9 mouse cellular contexts compared by ENCODE assay signal in the genomic region with DNA sequence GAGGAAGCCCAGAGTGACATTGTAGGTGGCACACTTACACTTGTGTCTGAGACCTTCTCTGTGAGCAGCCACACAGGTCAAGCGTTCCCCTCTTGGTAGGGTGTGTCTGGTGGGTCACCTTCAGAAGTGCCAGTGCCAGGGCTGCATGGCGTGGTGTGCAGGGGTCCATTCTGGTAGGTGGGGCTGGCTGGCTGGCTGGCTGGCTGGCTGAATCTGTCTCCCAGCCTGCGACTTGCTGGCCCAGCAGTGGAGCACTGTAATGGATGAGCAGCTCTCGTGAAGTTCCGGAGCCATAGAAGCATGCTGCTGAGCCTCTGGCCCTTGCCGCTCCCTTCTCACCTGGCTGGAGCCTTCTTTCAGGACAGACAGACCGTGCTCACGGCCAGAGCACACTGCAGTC. TPM values are rescaled to one million over a fixed set of nuclear protein-coding genes. Genes with fewer than 3 reads are reported as not detected.
DNase-seq lines count a peak whose midpoint lies in the region; ATAC-seq and TF ChIP-seq lines count a peak whose summit lies in the region.
"Had no signal": no experiment of that assay in that cellular context is flagged by ENCODE, and none has a peak within 500 bp of the region (broad histone marks: within the 10 kb centered on the region; RNA-seq: fewer than 3 reads in every experiment).

No protein-coding gene starts in this region.

- no peak for TF ChIP-seq POLR2A in myocyte (IDR thresholded peaks at IDR 0.05; ENCODE audit: insufficient read length, low read depth)

- peak overlapping the region; percentile 40; the same call in 1 of the 2 replicates for H3K27ac ChIP-seq in kidney, embryonic 16.5 days (ENCODE audit: low read length)
- H3K27ac ChIP-seq in embryonic facial prominence, embryonic 13.5 days = peak overlapping the region; percentile 78
- peak overlapping the region; percentile 67 for H3K27ac ChIP-seq in intestine, embryonic 14.5 days (ENCODE audit: low read depth)

- H3K27me3 ChIP-seq in kidney, embryonic 16.5 days (ENCODE audit: insufficient read depth, low read length) = no peaks in the 10 kb centered on the region
- no peaks in the 10 kb centered on the region for H3K27me3 ChIP-seq in embryonic facial prominence, embryonic 13.5 days
- H3K27me3 ChIP-seq in intestine, embryonic 14.5 days (replicated peaks; ENCODE audit: control insufficient read depth, insufficient read depth, low read length) = no peaks in the 10 kb centered on the region
- no peaks in the 10 kb centered on the region for H3K27me3 ChIP-seq in myocyte (ENCODE audit: control insufficient read depth, insufficient read depth, insufficient read length)

- no peak overlapping the region for H3K4me3 ChIP-seq in kidney, embryonic 16.5 days (ENCODE audit: low read length)
- H3K4me3 ChIP-seq in embryonic facial prominence, embryonic 13.5 days = no peak overlapping the region
- H3K4me3 ChIP-seq in intestine, embryonic 14.5 days (ENCODE audit: low read depth, low read length) = no peak overlapping the region
- no peak overlapping the region for H3K4me3 ChIP-seq in myocyte

- H3K4me1 ChIP-seq in kidney, embryonic 16.5 days (ENCODE audit: insufficient read depth, low read length) = peaks cover 57% of the 10 kb centered on the region
- H3K4me1 ChIP-seq in embryonic facial prominence, embryonic 13.5 days = peaks cover 80% of the 10 kb centered on the region
- peaks cover 46% of the 10 kb centered on the region for H3K4me1 ChIP-seq in intestine, embryonic 14.5 days (replicated peaks; ENCODE audit: control insufficient read depth, insufficient read depth, low read length)

- no peak for ATAC-seq in kidney, embryonic 16.5 days (ENCODE audit: low FRiP score, low TSS enrichment)
- no peak for ATAC-seq in embryonic facial prominence, embryonic 13.5 days (ENCODE audit: insufficient number of reproducible peaks, insufficient read depth, low FRiP score, low TSS enrichment, low read depth)
- ATAC-seq in intestine, embryonic 14.5 days (replicated peaks; ENCODE audit: low FRiP score, low TSS enrichment, low read depth) = no peak

- peak overlapping the region; percentile 28; the same call in 1 of the 2 replicates for H3K4me2 ChIP-seq in kidney, embryonic 16.5 days (replicated peaks; ENCODE audit: low read depth, low read length)
- peak overlapping the region; percentile 44 for H3K4me2 ChIP-seq in embryonic facial prominence, embryonic 13.5 days
- no peak overlapping the region for H3K4me2 ChIP-seq in intestine, embryonic 14.5 days (ENCODE audit: low read length)
- peak overlapping the region; percentile 14 for H3K4me2 ChIP-seq in myocyte (ENCODE audit: low read depth)

- no peak for DNase-seq in kidney, adult 8-10 months
- DNase-seq in intestine, embryonic 14.5 days (ENCODE audit: low spot score) = no peak
- no peak for DNase-seq in frontal cortex, postnatal 36 days (ENCODE audit: low spot score in 2 of 2)
- no peak for DNase-seq in gastrocnemius, postnatal 25 days
- DNase-seq in right cerebral cortex, postnatal 36 days (ENCODE audit: low spot score in 2 of 2) = no peak
- DNase-seq: cerebellum, postnatal 14 days had no signal

- H3K36me3 ChIP-seq in kidney, embryonic 16.5 days (ENCODE audit: insufficient read depth, low read length) = 0 out of 2 replicates have a peak, but pooled peaks cover 3% of the 10 kb centered on the region
- no peaks in the 10 kb centered on the region for H3K36me3 ChIP-seq in embryonic facial prominence, embryonic 13.5 days
- 0 out of 2 replicates have a peak, but pooled peaks cover 4% of the 10 kb centered on the region for H3K36me3 ChIP-seq in intestine, embryonic 14.5 days (ENCODE audit: control insufficient read depth, insufficient read depth, low read length)
- H3K36me3 ChIP-seq in myocyte (ENCODE audit: control insufficient read depth, insufficient read depth) = no peaks in the 10 kb centered on the region

- H3ac ChIP-seq in myocyte (ENCODE audit: control insufficient read depth, insufficient read length) = no peak overlapping the region

- H3K9ac ChIP-seq in kidney, embryonic 16.5 days (replicated peaks; ENCODE audit: low read length) = no peak overlapping the region
- H3K9ac ChIP-seq in embryonic facial prominence, embryonic 13.5 days = peak overlapping the region; percentile 40; the same call in 1 of the 2 replicates
- H3K9ac ChIP-seq in intestine, embryonic 14.5 days (ENCODE audit: low read length) = no peak overlapping the region

- H3K79me2 ChIP-seq in myocyte (ENCODE audit: control insufficient read depth, insufficient read depth) = peaks cover 100% of the 10 kb centered on the region

- 36% methylated on average over 8 of the region's 8 CpGs for WGBS in kidney, embryonic 16.5 days
- 65% methylated on average over 8 of the region's 8 CpGs for WGBS in embryonic facial prominence, embryonic 13.5 days
- WGBS in intestine, embryonic 14.5 days = 65% methylated on average over 8 of the region's 8 CpGs

- no peaks in the 10 kb centered on the region for H3K9me3 ChIP-seq in kidney, embryonic 16.5 days (ENCODE audit: low read length)
- no peaks in the 10 kb centered on the region for H3K9me3 ChIP-seq in embryonic facial prominence, embryonic 13.5 days
- no peaks in the 10 kb centered on the region for H3K9me3 ChIP-seq in intestine, embryonic 14.5 days (ENCODE audit: control insufficient read depth, low read length)

TF ChIP-seq in myocyte, 11 proteins besides CTCF, POLR2A, EP300 and RAD21:
- TF ChIP-seq MAX (IDR thresholded peaks at IDR 0.05; ENCODE audit: low read depth) = no peak
- TF ChIP-seq E2F4 (IDR thresholded peaks at IDR 0.05; ENCODE audit: insufficient read depth) = no peak
- TF ChIP-seq SRF (IDR thresholded peaks at IDR 0.05; ENCODE audit: control insufficient read depth, insufficient read length, low read depth) = no peak
- TF ChIP-seq REST (IDR thresholded peaks at IDR 0.05; ENCODE audit: insufficient read depth, insufficient read length) = no peak
- TF ChIP-seq TCF3 (IDR thresholded peaks at IDR 0.05; ENCODE audit: insufficient read length, low read depth) = no peak
- no peak for TF ChIP-seq USF1 (IDR thresholded peaks at IDR 0.05; ENCODE audit: low read depth)
- TF ChIP-seq CEBPB (IDR thresholded peaks at IDR 0.05; ENCODE audit: insufficient read depth, poor library complexity, severe bottlenecking) = no peak
- no peak for TF ChIP-seq MYOD1 (IDR thresholded peaks at IDR 0.05; ENCODE audit: control insufficient read depth in 1 of 3, insufficient read length in 2 of 3, low read depth in 2 of 3)
- TF ChIP-seq TCF12 (IDR thresholded peaks at IDR 0.05; ENCODE audit: insufficient read depth, poor library complexity, severe bottlenecking) = no peak
- no peak for TF ChIP-seq MYOG (IDR thresholded peaks at IDR 0.05; ENCODE audit: control insufficient read depth in 1 of 3, insufficient read depth in 1 of 3, insufficient read length in 2 of 3, low read depth in 2 of 3)
- TF ChIP-seq POLR2AphosphoS2 (IDR thresholded peaks at IDR 0.05; ENCODE audit: insufficient read length, low read depth) = no peak

RNA-seq across cellular contexts. Expression of a gene that starts 7.8 kb away (rescaled TPM):
- 145 and 166 TPM in 2 replicates for polyA plus RNA-seq in kidney, embryonic 16.5 days (2015; fragmentation: Nextera tagmentation; extraction: Ambion mirVana)
- 114 TPM in 2 replicates for polyA plus RNA-seq in embryonic facial prominence, embryonic 13.5 days (2015; fragmentation: Nextera tagmentation; extraction: Ambion mirVana)
- polyA plus RNA-seq in intestine, embryonic 14.5 days (2014; fragmentation: Nextera tagmentation; extraction: Ambion mirVana) = 104 and 124 TPM in 2 replicates
- polyA plus RNA-seq in myocyte (2012; fragmentation: generic; extraction: Trizol) = 729 TPM
- total RNA-seq in gastrocnemius, postnatal 25 days (2021) = 100 to 1,000 TPM; 590 to 608 TPM
